Mouse (Mus musculus) erythroblast, embryonic 14.5 days (primary cell): ENCODE measurements around the gene Rnf167.

Experiments used
- GATA1 ChIP-seq: IDR thresholded peaks from 2 replicates; pipeline ENCODE4 v1.6.1; 2012; ENCODE audit warnings: low read length, inconsistent platforms, mixed read lengths
- TAL1 ChIP-seq: IDR thresholded peaks from 3 replicates; pipeline ENCODE4 v1.6.1; 2012; ENCODE audit warnings: low read length, inconsistent platforms, mixed read lengths

DNA sequence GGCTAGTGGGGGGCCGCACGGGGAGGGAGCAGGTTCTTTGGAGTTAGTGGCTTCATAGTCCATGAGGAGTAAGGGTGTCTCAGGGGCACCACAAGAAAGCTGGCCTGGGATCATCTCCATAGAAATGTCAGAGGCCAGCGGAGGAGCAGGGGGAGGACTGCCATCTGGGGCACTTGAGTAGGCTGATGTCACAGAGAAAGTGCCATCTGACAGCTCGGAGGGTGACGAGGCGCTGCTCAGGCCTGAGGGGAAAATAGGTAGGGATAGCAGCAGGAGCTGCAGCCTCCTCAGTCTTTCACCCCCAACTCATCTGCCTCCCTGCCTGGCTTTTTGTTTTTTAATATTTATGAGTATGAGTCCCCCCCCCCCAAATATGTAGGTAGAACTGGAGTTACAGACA is 27.0 kb downstream of the Rnf167 start:
- TF ChIP-seq TAL1 = no peak
- no peak for TF ChIP-seq GATA1
